Mouse (Mus musculus): ENCODE measurements around the gene B4galt3. TPM values are rescaled to one million over a fixed set of nuclear protein-coding genes. Genes with fewer than 3 reads are reported as not detected.
"Not testable (repeated sequence)": the region's sequence is repeated elsewhere in the genome, so short reads cannot be mapped to it uniquely, and the experiment has no call there.

Gene B4galt3
- polyA plus RNA-seq, 1 experiment from 2014 or later, result 82.1 TPM

- peaks cover 85% of the 10 kb centered on the region for H3K36me3 ChIP-seq
- 87% methylated on average over 12 of the region's 12 CpGs for WGBS
- not testable (repeated sequence) for ATAC-seq (ENCODE audit: insufficient number of reproducible peaks, insufficient read depth, low FRiP score, low TSS enrichment, low read depth); H3K27ac ChIP-seq; H3K27me3 ChIP-seq; H3K4me3 ChIP-seq (replicated peaks); H3K9me3 ChIP-seq; H3K9ac ChIP-seq (replicated peaks); H3K4me2 ChIP-seq
- peaks cover 11% of the 10 kb centered on the region for H3K4me1 ChIP-seq (replicated peaks)
Observed at GRCm38 (mm10) chr1:171241952-171242351, 28.2 kb upstream of the B4galt3 start.

DNA sequence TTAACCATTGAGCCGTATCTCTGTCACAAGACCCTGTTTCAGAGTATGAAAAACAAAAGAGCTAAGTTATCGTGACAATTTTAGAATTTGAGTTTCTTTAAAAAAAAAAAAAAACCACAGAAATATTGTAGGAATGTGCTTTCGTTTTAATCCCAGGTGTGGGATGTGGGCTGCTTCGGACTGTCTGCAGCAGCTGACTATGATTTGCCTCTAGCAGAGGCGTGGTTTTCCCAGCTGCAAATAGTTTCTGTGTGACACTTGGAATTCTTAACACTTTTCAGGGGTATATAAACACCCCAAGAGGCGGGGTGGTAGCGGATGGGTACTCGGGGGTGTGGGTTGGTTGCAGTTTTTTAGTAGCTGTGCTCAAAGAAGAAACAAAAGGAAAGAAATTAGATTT, 24.8 kb upstream of the B4galt3 start:
- H3K36me3 ChIP-seq, result peaks cover 51% of the 10 kb centered on the region
- WGBS, result 82% methylated on average over 8 of the region's 8 CpGs
- peak overlapping the region; percentile 77 for H3K4me2 ChIP-seq

DNA sequence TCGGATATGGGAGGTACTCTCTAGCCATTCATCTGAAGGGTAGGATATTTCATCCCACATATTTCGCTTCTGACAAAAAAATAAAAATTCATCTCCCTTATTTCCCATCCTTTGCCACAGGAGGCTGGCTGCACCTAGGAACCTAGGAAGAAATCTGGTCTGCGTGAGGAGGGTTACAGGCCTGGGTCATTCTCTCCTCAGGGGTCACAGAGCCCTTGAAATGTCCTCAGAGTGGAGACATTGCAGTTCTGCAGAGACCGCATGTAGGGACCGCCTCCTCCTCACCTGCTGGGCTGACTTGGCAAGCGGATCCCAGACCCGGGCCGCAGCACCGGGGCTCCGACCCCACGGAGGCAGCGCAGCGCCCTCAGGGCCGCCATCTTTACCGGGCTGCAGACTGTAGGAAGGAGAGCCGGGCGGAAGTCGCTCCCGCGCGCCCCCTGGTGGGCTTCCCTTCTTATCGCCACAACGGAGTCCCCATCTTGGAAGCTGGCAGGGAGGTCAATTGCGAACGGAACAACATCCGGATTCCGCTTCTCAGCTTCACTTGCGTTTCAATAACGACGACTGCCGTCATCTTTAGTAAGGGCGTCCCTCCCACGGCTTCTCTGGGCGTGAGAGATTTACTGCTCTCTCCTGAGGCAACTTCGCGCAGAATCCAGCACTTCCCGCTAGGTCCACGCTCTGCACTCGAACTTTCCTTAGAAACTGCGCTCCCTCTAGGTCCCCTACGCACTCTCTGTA, 23.2 kb upstream of the B4galt3 start:
- Histone ChIP-seq H3K4me3 (replicated peaks) (peak overlapping the region; percentile 80), H3K36me3 (peaks cover 37% of the 10 kb centered on the region), H3K4me2 (peak overlapping the region; percentile 77), H3K9ac (replicated peaks) (peak overlapping the region; percentile 88), H3K27me3 (no peaks in the 10 kb centered on the region), H3K4me1 (replicated peaks) (peaks cover 47% of the 10 kb centered on the region), H3K9me3 (no peaks in the 10 kb centered on the region), H3K27ac (peak overlapping the region; percentile 88)
- peak; percentile 89 for ATAC-seq (ENCODE audit: insufficient number of reproducible peaks, insufficient read depth, low FRiP score, low TSS enrichment, low read depth)
- under 1% methylated on average over 41 of the region's 41 CpGs for WGBS

More for the DNA sequence above, 24.8 kb upstream of the B4galt3 start:
- Histone ChIP-seq H3K9me3 (no peaks in the 10 kb centered on the region), H3K27me3 (no peaks in the 10 kb centered on the region), H3K4me3 (replicated peaks) (no peak overlapping the region; the same call in 1 of the 2 replicates), H3K27ac (no peak overlapping the region), H3K9ac (replicated peaks) (no peak overlapping the region), H3K4me1 (replicated peaks) (peaks cover 32% of the 10 kb centered on the region)
- no peak for ATAC-seq (ENCODE audit: insufficient number of reproducible peaks, insufficient read depth, low FRiP score, low TSS enrichment, low read depth)

DNA sequence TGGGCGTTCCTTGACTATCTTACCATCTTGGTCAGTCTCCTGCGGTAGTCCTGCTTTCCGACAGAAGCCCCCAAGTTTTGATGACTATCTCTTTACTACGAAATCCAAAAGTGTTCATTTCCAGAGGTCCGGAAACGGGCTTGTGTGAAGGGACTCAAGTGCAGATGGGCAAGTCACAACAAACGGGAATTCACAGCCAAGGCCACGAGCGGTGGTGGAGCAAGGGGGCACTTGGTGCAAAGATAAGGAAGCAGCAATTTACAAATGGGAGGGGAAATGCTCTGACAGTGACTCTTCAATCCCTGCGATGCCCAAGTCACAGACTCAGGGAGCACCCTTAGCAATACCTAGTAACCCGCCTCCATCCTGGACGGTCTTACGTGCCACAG, 22.7 kb upstream of the B4galt3 start:
- ATAC-seq (ENCODE audit: insufficient number of reproducible peaks, insufficient read depth, low FRiP score, low TSS enrichment, low read depth), result no peak

GRCm38 (mm10) chr1:171247916-171248315, 22.2 kb upstream of the B4galt3 start:
- Histone ChIP-seq H3K9ac (replicated peaks) (no peak overlapping the region), H3K27me3 (no peaks in the 10 kb centered on the region), H3K4me1 (replicated peaks) (peaks cover 58% of the 10 kb centered on the region), H3K4me2 (peak overlapping the region; percentile 77), H3K36me3 (peaks cover 28% of the 10 kb centered on the region), H3K9me3 (no peaks in the 10 kb centered on the region), H3K4me3 (replicated peaks) (peak overlapping the region; percentile 80; the same call in 1 of the 2 replicates), H3K27ac (peak overlapping the region; percentile 88)
- ATAC-seq (ENCODE audit: insufficient number of reproducible peaks, insufficient read depth, low FRiP score, low TSS enrichment, low read depth), result no peak
- WGBS, result 42% methylated on average over 4 of the region's 4 CpGs

More for the DNA sequence above, 22.7 kb upstream of the B4galt3 start:
- no peak overlapping the region; the same call in 1 of the 2 replicates for H3K9ac ChIP-seq (replicated peaks)
- H3K27ac ChIP-seq, result peak overlapping the region; percentile 88
- H3K4me2 ChIP-seq, result peak overlapping the region; percentile 77
- no peaks in the 10 kb centered on the region for H3K9me3 ChIP-seq
- no peaks in the 10 kb centered on the region for H3K27me3 ChIP-seq
- H3K4me3 ChIP-seq (replicated peaks), result peak overlapping the region; percentile 80
- peaks cover 31% of the 10 kb centered on the region for H3K36me3 ChIP-seq
- peaks cover 53% of the 10 kb centered on the region for H3K4me1 ChIP-seq (replicated peaks)
- 11% methylated on average over 13 of the region's 13 CpGs for WGBS

DNA sequence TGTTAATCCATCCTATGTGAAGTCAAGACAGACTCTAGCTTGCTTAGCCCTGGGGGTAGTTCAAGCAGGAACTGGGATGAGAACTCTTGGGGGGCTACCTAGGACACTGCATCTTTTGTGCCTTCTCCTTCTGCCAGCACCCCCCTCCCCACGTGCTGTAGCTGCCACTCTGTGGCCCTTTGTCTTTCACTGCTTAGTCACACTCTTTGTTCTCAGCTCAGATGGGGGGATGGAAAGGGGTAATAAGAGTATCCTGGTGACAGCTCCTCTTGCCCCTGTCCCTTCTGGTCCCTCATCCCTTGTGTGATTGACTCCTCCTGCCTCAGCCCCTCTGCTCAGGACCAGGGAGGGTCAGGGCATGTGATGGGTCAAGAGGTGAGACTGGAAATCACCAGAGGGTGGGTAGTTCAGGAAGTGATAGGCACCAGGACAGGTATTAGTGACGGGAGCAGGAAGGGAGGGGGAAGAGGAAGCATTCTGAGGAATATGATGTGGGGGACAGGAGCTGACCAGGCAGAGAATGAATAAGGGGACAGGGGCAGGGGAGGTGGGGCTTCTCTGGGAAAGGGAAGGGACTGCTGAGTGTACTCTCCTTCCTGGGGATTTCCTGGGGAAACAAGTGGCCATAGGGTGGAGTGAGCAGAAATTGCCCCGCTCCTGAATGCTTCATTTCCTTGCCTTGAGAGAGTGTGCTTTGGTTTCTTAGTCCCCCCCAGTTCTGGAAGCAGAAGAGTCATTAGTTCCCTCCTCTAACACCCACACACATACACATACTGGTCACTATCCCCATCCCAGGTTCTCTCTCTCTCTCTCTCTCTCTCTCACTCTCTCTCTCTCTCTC, 21.5 kb upstream of the B4galt3 start:
- H3K9ac ChIP-seq (replicated peaks), result no peak overlapping the region
- ATAC-seq (ENCODE audit: insufficient number of reproducible peaks, insufficient read depth, low FRiP score, low TSS enrichment, low read depth), result no peak
- no peak overlapping the region for H3K4me3 ChIP-seq (replicated peaks)
- H3K4me1 ChIP-seq (replicated peaks), result peaks cover 61% of the 10 kb centered on the region
- H3K36me3 ChIP-seq, result peaks cover 24% of the 10 kb centered on the region
- no peak overlapping the region for H3K4me2 ChIP-seq
- H3K27me3 ChIP-seq, result no peaks in the 10 kb centered on the region
- 51% methylated on average over 3 of the region's 3 CpGs for WGBS
- no peaks in the 10 kb centered on the region for H3K9me3 ChIP-seq
- peak overlapping the region; percentile 88 for H3K27ac ChIP-seq

- ATAC-seq (ENCODE audit: insufficient number of reproducible peaks, insufficient read depth, low FRiP score, low TSS enrichment, low read depth), result no peak
- peaks cover 61% of the 10 kb centered on the region for H3K4me1 ChIP-seq (replicated peaks)
Observed at GRCm38 (mm10) chr1:171249913-171250600, 20.1 kb upstream of the B4galt3 start, which contains the start of gene Adamts4. Gene Adamts4, plus strand, starts transcription at chr1:171250421.

DNA sequence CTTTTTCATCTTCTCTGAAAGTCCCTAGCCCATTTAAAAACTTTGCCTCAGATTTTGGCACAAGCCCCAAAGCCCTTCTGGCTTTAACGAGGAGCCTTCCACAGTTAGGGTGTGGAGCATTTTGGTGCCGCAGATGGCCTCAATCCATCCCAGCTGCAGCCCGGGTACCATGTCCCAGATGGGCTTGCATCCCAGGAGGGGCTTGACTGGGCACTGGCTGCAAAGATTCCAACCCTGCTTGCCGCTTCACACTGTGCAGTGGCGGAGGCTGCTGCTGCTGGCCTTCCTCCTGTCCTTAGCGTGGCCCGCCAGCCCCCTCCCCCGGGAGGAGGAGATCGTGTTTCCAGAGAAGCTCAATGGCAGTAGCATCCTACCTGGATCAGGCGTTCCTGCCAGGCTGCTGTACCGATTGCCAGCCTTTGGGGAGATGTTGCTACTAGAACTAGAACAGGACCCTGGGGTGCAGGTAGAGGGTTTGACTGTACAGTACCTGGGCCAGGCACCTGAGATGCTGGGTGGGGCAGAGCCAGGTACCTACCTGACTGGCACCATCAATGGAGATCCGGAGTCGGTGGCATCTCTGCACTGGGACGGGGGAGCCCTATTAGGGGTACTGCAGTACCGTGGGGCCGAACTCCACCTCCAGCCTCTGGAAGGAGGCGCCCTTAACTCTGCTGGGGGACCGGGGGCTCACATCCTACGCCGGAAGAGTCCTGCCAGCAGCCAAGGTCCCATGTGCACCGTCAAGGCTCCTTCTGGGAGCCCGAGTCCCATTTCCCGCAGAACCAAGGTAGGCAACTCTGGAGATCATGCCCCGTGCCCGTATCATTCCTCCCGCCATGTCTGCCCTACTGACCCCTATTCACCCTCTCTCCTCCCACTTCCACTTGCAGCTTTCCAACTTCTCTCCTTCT, 19.2 kb upstream of the B4galt3 start, which contains the start of gene Ndufs2:
Gene Ndufs2 (minus strand): TSS at position 709 of the 914 bp plus-strand sequence.
- Histone ChIP-seq H3K4me2 (peak within 1 kb of the TSS; percentile 67), H3K9ac (replicated peaks) (peak within 1 kb of the TSS; percentile 57), H3K27me3 (no peaks in the 10 kb centered on the region), H3K4me3 (replicated peaks) (peak within 1 kb of the TSS; percentile 38), H3K4me1 (replicated peaks) (peaks cover 55% of the 10 kb centered on the region), H3K9me3 (no peaks in the 10 kb centered on the region), H3K36me3 (peaks cover 20% of the 10 kb centered on the region; the same call in 1 of the 2 replicates), H3K27ac (peak within 1 kb of the TSS; percentile 96)
- ATAC-seq (ENCODE audit: insufficient number of reproducible peaks, insufficient read depth, low FRiP score, low TSS enrichment, low read depth), result no peak
- WGBS, result 13% methylated on average over 26 of the region's 26 CpGs

More at GRCm38 (mm10) chr1:171249913-171250600, 20.1 kb upstream of the B4galt3 start, which contains the start of gene Adamts4:
- peak within 1 kb of the TSS; percentile 67 for H3K4me2 ChIP-seq
- H3K9ac ChIP-seq (replicated peaks), result peak within 1 kb of the TSS; percentile 57
- H3K9me3 ChIP-seq, result no peaks in the 10 kb centered on the region
- H3K36me3 ChIP-seq, result peaks cover 22% of the 10 kb centered on the region
- H3K4me3 ChIP-seq (replicated peaks), result peak within 1 kb of the TSS; percentile 38
- H3K27me3 ChIP-seq, result no peaks in the 10 kb centered on the region
- 17% methylated on average over 5 of the region's 5 CpGs for WGBS
- peak within 1 kb of the TSS; percentile 96 for H3K27ac ChIP-seq

GRCm38 (mm10) chr1:171251594-171252324, 18.4 kb upstream of the B4galt3 start:
- Histone ChIP-seq H3K36me3 (peaks cover 28% of the 10 kb centered on the region), H3K27me3 (no peaks in the 10 kb centered on the region), H3K9ac (replicated peaks) (peak overlapping the region; percentile 57), H3K27ac (peak overlapping the region; percentile 96), H3K4me1 (replicated peaks) (peaks cover 50% of the 10 kb centered on the region), H3K4me2 (peak overlapping the region; percentile 67), H3K9me3 (no peaks in the 10 kb centered on the region), H3K4me3 (replicated peaks) (peak overlapping the region; percentile 38)
- peak; percentile 46; the same call in 1 of the 2 replicates for ATAC-seq (ENCODE audit: insufficient number of reproducible peaks, insufficient read depth, low FRiP score, low TSS enrichment, low read depth)
- 2% methylated on average over 13 of the region's 13 CpGs for WGBS

Measured in limb, embryonic 12.5 days (tissue).